Mouse (Mus musculus) heart, postnatal 0 days (tissue): ENCODE results near the gene 1700113H08Rik. TPM values are rescaled to one million over a fixed set of nuclear protein-coding genes. Genes with fewer than 3 reads are reported as not detected.

Source experiments
- ATAC-seq: fragments of 200-750 bp; cut with Nextera tagmentation; 2 replicates; pipeline ENCODE4 v1.8.0; 2017; ENCODE audit warnings: low read depth, moderate number of reproducible peaks, moderate library complexity; ENCODE audit not compliant: insufficient read depth
- DNase-seq: peaks from one replicate; pipeline ENCODE4 v3.0.0-alpha.2; 2016; ENCODE audit warnings: low spot score
- H3K27ac ChIP-seq: fragments of 300-500 bp; sonication (generic); 2 replicates; pipeline ENCODE4 v1.5.1; 2014; ENCODE audit warnings: low read depth, mild to moderate bottlenecking
- H3K27me3 ChIP-seq: fragments of 300-500 bp; sonication (generic); 2 replicates; pipeline ENCODE4 v1.6.1; 2014; ENCODE audit warnings: low read length, mixed read lengths; ENCODE audit not compliant: control insufficient read depth, insufficient read depth
- H3K36me3 ChIP-seq: fragments of 300-500 bp; sonication (generic); replicated peaks from 2 replicates; pipeline ENCODE4 v1.6.1; 2014; ENCODE audit warnings: low read length, mixed read lengths; ENCODE audit not compliant: control insufficient read depth, insufficient read depth
- H3K4me1 ChIP-seq: fragments of 300-500 bp; sonication (generic); 2 replicates; pipeline ENCODE4 v1.6.1; 2014; ENCODE audit warnings: antibody characterized with exemption; ENCODE audit not compliant: control insufficient read depth, insufficient read depth
- H3K4me2 ChIP-seq: fragments of 300-500 bp; sonication (generic); 2 replicates; pipeline ENCODE4 v1.6.1; 2014; ENCODE audit warnings: low read depth, mild to moderate bottlenecking, low read length, moderate library complexity
- H3K4me3 ChIP-seq: fragments of 300-500 bp; sonication (generic); 2 replicates; pipeline ENCODE4 v1.5.1; 2014; ENCODE audit warnings: low read depth, low read length
- H3K9ac ChIP-seq: fragments of 300-500 bp; sonication (generic); replicated peaks from 2 replicates; pipeline ENCODE4 v1.6.1; 2014; ENCODE audit warnings: low read depth, low read length, mixed read lengths
- H3K9me3 ChIP-seq: fragments of 300-500 bp; sonication (generic); replicated peaks from 2 replicates; pipeline ENCODE4 v1.6.1; 2016; ENCODE audit warnings: low read length; ENCODE audit not compliant: control insufficient read depth
- CTCF ChIP-seq: IDR thresholded peaks from 2 replicates; pipeline ENCODE4 v1.5.1; 2016; ENCODE audit warnings: antibody characterized with exemption, control low read depth, low read depth
- EP300 ChIP-seq: IDR thresholded peaks from 2 replicates; pipeline ENCODE4 v1.6.1; 2016; ENCODE audit warnings: antibody characterized with exemption, low read depth
- WGBS: fragments of 180-500 bp; shearing (Covaris S2); extraction: QIAGEN DNeasy Blood & Tissue Kit; methylation state at CpG from one replicate; pipeline ENCODE4 v1.1.7; 2014; 5-methylcytosine and 5-hydroxymethylcytosine counted together
- polyA plus RNA-seq: library from polyadenylated mRNA; unstranded; fragments of >200 nt; fragmentation: Nextera tagmentation; extraction: Ambion mirVana; gene quantifications from 2 replicates; pipeline ENCODE4 v1.2.1, GENCODE M21; 2015
- total RNA-seq: library from RNA; depleted of rRNA; stranded (reverse); fragments of >200 nt; gene quantifications from 2 replicates; pipeline ENCODE4 v1.2.3, GENCODE M21; 2014; ENCODE audit warnings: low replicate concordance

1700113H08Rik gene
- total and polyA plus RNA-seq, 2 experiments from 2014 or later = 0.49 TPM; not detected in 1

- no peaks in the 10 kb centered on the region for H3K27me3 ChIP-seq
- H3K4me3 ChIP-seq = no peak overlapping the region
- no peaks in the 10 kb centered on the region for H3K36me3 ChIP-seq
- no peaks in the 10 kb centered on the region for H3K9me3 ChIP-seq
- no peak for TF ChIP-seq EP300
- H3K27ac ChIP-seq = no peak overlapping the region
- WGBS = 86% methylated on average over 2 of the region's 2 CpGs
- no peak overlapping the region for H3K9ac ChIP-seq
- no peak overlapping the region for H3K4me2 ChIP-seq
- H3K4me1 ChIP-seq = no peaks in the 10 kb centered on the region
- ATAC-seq = no peak
- no peak for DNase-seq
Measured at GRCm38 (mm10) chr10:87198720-87199119, 140.9 kb downstream of the 1700113H08Rik start.

GRCm38 (mm10) chr10:87209466-87209865 is 151.6 kb downstream of the 1700113H08Rik start:
- Histone ChIP-seq H3K9me3 (no peaks in the 10 kb centered on the region), H3K9ac (no peak overlapping the region), H3K4me1 (no peaks in the 10 kb centered on the region), H3K36me3 (no peaks in the 10 kb centered on the region), H3K4me3 (no peak overlapping the region), H3K4me2 (no peak overlapping the region), H3K27ac (no peak overlapping the region), H3K27me3 (no peaks in the 10 kb centered on the region)
- no peak for DNase-seq
- ATAC-seq = no peak
- WGBS = 74% methylated on average over 1 of the region's 1 CpGs
- TF ChIP-seq EP300 (no peak), CTCF (no peak)

GRCm38 (mm10) chr10:87211046-87211445 is 153.2 kb downstream of the 1700113H08Rik start:
- H3K9me3 ChIP-seq = no peaks in the 10 kb centered on the region
- H3K27ac ChIP-seq = no peak overlapping the region
- H3K4me3 ChIP-seq = no peak overlapping the region
- no peaks in the 10 kb centered on the region for H3K27me3 ChIP-seq
- WGBS = 73% methylated on average over 4 of the region's 4 CpGs
- no peak overlapping the region for H3K9ac ChIP-seq
- H3K36me3 ChIP-seq = no peaks in the 10 kb centered on the region
- TF ChIP-seq CTCF (no peak), EP300 (no peak)
- H3K4me2 ChIP-seq = no peak overlapping the region
- DNase-seq (no peak), ATAC-seq (no peak)
- H3K4me1 ChIP-seq = no peaks in the 10 kb centered on the region

GRCm38 (mm10) chr10:87212854-87213253 is 155.0 kb downstream of the 1700113H08Rik start:
- TF ChIP-seq CTCF = no peak
- TF ChIP-seq EP300 = no peak
- Histone ChIP-seq H3K4me1 (no peaks in the 10 kb centered on the region), H3K36me3 (no peaks in the 10 kb centered on the region), H3K27ac (no peak overlapping the region), H3K9ac (no peak overlapping the region), H3K4me2 (no peak overlapping the region), H3K4me3 (no peak overlapping the region), H3K27me3 (no peaks in the 10 kb centered on the region), H3K9me3 (no peaks in the 10 kb centered on the region)
- no peak for ATAC-seq
- WGBS = 48% methylated on average over 2 of the region's 2 CpGs
- no peak for DNase-seq

- Histone ChIP-seq H3K9ac (no peak overlapping the region), H3K9me3 (no peaks in the 10 kb centered on the region), H3K4me3 (no peak overlapping the region), H3K36me3 (no peaks in the 10 kb centered on the region), H3K27me3 (no peaks in the 10 kb centered on the region), H3K4me1 (no peaks in the 10 kb centered on the region), H3K4me2 (no peak overlapping the region), H3K27ac (no peak overlapping the region)
- ATAC-seq (no peak), DNase-seq (no peak)
- TF ChIP-seq EP300 = no peak
- TF ChIP-seq CTCF = no peak
- WGBS = 62% methylated on average over 31 of the region's 31 CpGs
Measured at GRCm38 (mm10) chr10:87230071-87230910, 172.4 kb downstream of the 1700113H08Rik start.
